14 mouse cellular contexts compared by ENCODE assay signal in the genomic region with DNA sequence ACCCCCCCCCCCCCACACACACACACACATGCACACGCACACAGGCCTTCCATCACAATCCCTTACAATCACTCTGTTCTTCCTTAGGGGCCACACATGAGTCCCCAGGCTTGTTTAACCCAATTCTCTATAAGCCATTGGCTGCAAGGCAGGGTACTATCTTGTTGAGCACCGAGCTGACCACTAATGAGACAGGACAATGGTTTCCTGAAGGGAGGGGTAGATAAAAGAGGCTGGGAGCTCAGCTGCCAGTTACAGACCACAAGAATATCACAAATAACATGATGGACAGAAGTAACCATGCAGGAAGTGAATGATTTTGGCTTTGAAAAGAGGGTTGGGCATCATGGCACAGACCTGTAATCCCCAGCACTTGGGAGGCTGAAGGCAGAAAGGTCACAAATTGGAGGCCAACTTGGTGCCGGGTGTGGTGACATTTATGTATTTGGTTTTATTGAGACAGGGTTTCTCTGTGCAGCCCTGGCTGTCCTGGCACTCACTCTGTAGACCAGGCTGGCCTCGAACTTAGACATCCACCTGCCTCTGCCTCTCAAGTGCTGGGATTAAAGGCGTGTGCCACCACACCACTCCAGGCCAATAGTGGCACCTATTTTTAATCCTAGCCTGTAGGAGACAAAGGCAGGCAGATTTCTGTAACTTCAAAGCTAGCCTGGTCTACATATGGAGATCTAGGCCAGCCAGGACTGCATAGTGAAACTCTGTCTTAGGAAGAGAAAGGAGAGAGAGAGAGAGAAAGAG. TPM values are rescaled to one million over a fixed set of nuclear protein-coding genes. Genes with fewer than 3 reads are reported as not detected.
A peak's percentile ranks its signal among the peaks of the same experiment; 100 is the strongest.
DNase-seq lines count a peak whose midpoint lies in the region; ATAC-seq and TF ChIP-seq lines count a peak whose summit lies in the region.
"Had no signal": no experiment of that assay in that cellular context is flagged by ENCODE, and none has a peak within 500 bp of the region (broad histone marks: within the 10 kb centered on the region; RNA-seq: fewer than 3 reads in every experiment).

No protein-coding gene starts in this region.

- no peaks in the 10 kb centered on the region for H3K36me3 ChIP-seq in kidney, embryonic 15.5 days
- no peaks in the 10 kb centered on the region for H3K36me3 ChIP-seq in thymus, adult 2 months (ENCODE audit: control insufficient read depth, insufficient read depth, low read length)
- H3K36me3 ChIP-seq in limb, embryonic 10.5 days = no peaks in the 10 kb centered on the region
- H3K36me3 ChIP-seq: forebrain, embryonic 10.5 days; hindbrain, embryonic 12.5 days had no signal

- no peaks in the 10 kb centered on the region for H3K9me3 ChIP-seq in kidney, embryonic 15.5 days (replicated peaks)
- no peaks in the 10 kb centered on the region for H3K9me3 ChIP-seq in limb, embryonic 10.5 days (replicated peaks)
- H3K9me3 ChIP-seq: forebrain, embryonic 10.5 days; hindbrain, embryonic 12.5 days had no signal

- H3K27me3 ChIP-seq in kidney, embryonic 15.5 days = no peaks in the 10 kb centered on the region
- H3K27me3 ChIP-seq in thymus, adult 2 months (ENCODE audit: control insufficient read depth, insufficient read depth, low read length) = no peaks in the 10 kb centered on the region
- H3K27me3 ChIP-seq in limb, embryonic 10.5 days (ENCODE audit: low read depth, poor library complexity, severe bottlenecking) = no peaks in the 10 kb centered on the region
- H3K27me3 ChIP-seq: hindbrain, embryonic 12.5 days had no signal

- H3K4me1 ChIP-seq in kidney, embryonic 15.5 days = peaks cover 39% of the 10 kb centered on the region
- peaks cover 28% of the 10 kb centered on the region for H3K4me1 ChIP-seq in thymus, adult 2 months (replicated peaks; ENCODE audit: control insufficient read depth, insufficient read depth, low read length)
- peaks cover 49% of the 10 kb centered on the region for H3K4me1 ChIP-seq in limb, embryonic 10.5 days

- DNase-seq in kidney, postnatal 36 days = no peak
- no peak for DNase-seq in thymus, adult 2 months
- no peak for DNase-seq in thymus, postnatal 36 days
- no peak for DNase-seq in limb, embryonic 10.5 days (ENCODE audit: low spot score)
- no peak for DNase-seq in left cerebral cortex, postnatal 4 days
- no peak for DNase-seq in cerebellum, postnatal 25 days
- DNase-seq: adrenal gland, postnatal 25 days; lung, adult 2 months had no signal

- intact Hi-C loops in left cerebral cortex, postnatal 4 days (cut with DNase I) = no loop called here

- WGBS in kidney, embryonic 15.5 days = 68% methylated on average over 5 of the region's 5 CpGs
- WGBS in thymus, adult 2 months = 91% methylated on average over 5 of the region's 5 CpGs
- WGBS in limb, embryonic 10.5 days = 82% methylated on average over 5 of the region's 5 CpGs

- H3K27ac ChIP-seq in kidney, embryonic 15.5 days = peak overlapping the region; percentile 80; the same call in 1 of the 2 replicates
- peak overlapping the region; percentile 97 for H3K27ac ChIP-seq in thymus, adult 2 months (ENCODE audit: control insufficient read depth, insufficient read depth, low read length)
- peak overlapping the region; percentile 72 for H3K27ac ChIP-seq in limb, embryonic 10.5 days
- H3K27ac ChIP-seq: hindbrain, embryonic 12.5 days had no signal

- no peak overlapping the region for H3K4me2 ChIP-seq in kidney, embryonic 15.5 days
- H3K4me2 ChIP-seq: hindbrain, embryonic 12.5 days had no signal

- no peak for TF ChIP-seq CTCF in thymus, adult 2 months (IDR thresholded peaks at IDR 0.05; ENCODE audit: borderline replicate concordance, control insufficient read depth, extremely low read depth, insufficient read depth, low read length, poor library complexity)

- TF ChIP-seq POLR2A in thymus, adult 2 months (IDR thresholded peaks at IDR 0.05; ENCODE audit: control insufficient read depth, extremely low read depth, insufficient read depth, low read length, poor library complexity) = no peak

- ATAC-seq in kidney, embryonic 15.5 days (replicated peaks; ENCODE audit: low FRiP score) = 0 out of 2 replicates have a peak, but pooled peaks have one; percentile 5

- no peak overlapping the region for H3K4me3 ChIP-seq in kidney, embryonic 15.5 days (replicated peaks)
- no peak overlapping the region for H3K4me3 ChIP-seq in thymus, adult 2 months (ENCODE audit: control insufficient read depth, insufficient read depth, low read length)
- H3K4me3 ChIP-seq in limb, embryonic 10.5 days = no peak overlapping the region
- H3K4me3 ChIP-seq: forebrain, embryonic 10.5 days; hindbrain, embryonic 12.5 days had no signal

- H3K9ac ChIP-seq in kidney, embryonic 15.5 days = no peak overlapping the region
- H3K9ac ChIP-seq: hindbrain, embryonic 12.5 days had no signal

RNA-seq across cellular contexts. Expression of a gene that starts 21.2 kb away (rescaled TPM):
- 46.3 and 46.4 TPM in 2 replicates for polyA plus RNA-seq in kidney, embryonic 15.5 days (2015; fragmentation: Nextera tagmentation; extraction: Ambion mirVana)
- 34.1 and 49.4 TPM in 2 replicates for polyA plus RNA-seq in thymus, adult 2 months (2012; rRNA removed)
- polyA plus RNA-seq in limb, embryonic 10.5 days (2016; fragmentation: Nextera tagmentation; extraction: Ambion mirVana) = 23.6 and 29.9 TPM in 2 replicates
- total RNA-seq in left cerebral cortex, postnatal 4 days (2021) = 1 to 10 TPM; 6.7 TPM

RNA-seq across cellular contexts. Expression of a gene that starts 44.9 kb away (rescaled TPM):
- 1.1 and 31.9 TPM in 2 replicates for polyA plus RNA-seq in kidney, embryonic 15.5 days (2015; fragmentation: Nextera tagmentation; extraction: Ambion mirVana)
- polyA plus RNA-seq in thymus, adult 2 months (2012; rRNA removed) = 7.1 and 15.8 TPM in 2 replicates
- polyA plus RNA-seq in limb, embryonic 10.5 days (2016; fragmentation: Nextera tagmentation; extraction: Ambion mirVana) = not detected in 2 replicates
- total RNA-seq in left cerebral cortex, postnatal 4 days (2021) = not detected
- total RNA-seq: left cerebral cortex, postnatal 14 days had no signal
- polyA plus RNA-seq: activated CD4-positive, CD25-positive, alpha-beta regulatory T cell, adult 4 months; forebrain, embryonic 10.5 days; hindbrain, embryonic 12.5 days; midbrain, embryonic 14.5 days had no signal
